Mouse (Mus musculus) hindbrain, embryonic 15.5 days (tissue): ENCODE measurements around the gene Hdac1. TPM values are rescaled to one million over a fixed set of nuclear protein-coding genes. Genes with fewer than 3 reads are reported as not detected.

Experiments
- ATAC-seq: fragments of 200-750 bp; cut with Nextera tagmentation; 2 replicates; pipeline ENCODE4 v1.8.0; 2017; ENCODE audit warnings: low read depth, moderate number of reproducible peaks, moderate TSS enrichment; ENCODE audit not compliant: low FRiP score
- H3K27ac ChIP-seq: fragments of 300-500 bp; sonication (generic); replicated peaks from 2 replicates; pipeline ENCODE4 v1.5.1; 2015; ENCODE audit warnings: mild to moderate bottlenecking, inconsistent platforms
- H3K27me3 ChIP-seq: fragments of 300-500 bp; sonication (generic); 2 replicates; pipeline ENCODE4 v1.6.1; 2015; ENCODE audit warnings: control low read depth, inconsistent platforms
- H3K36me3 ChIP-seq: fragments of 300-500 bp; sonication (generic); 2 replicates; pipeline ENCODE4 v1.6.1; 2015; ENCODE audit warnings: control low read depth, inconsistent platforms
- H3K4me1 ChIP-seq: fragments of 300-500 bp; sonication (generic); replicated peaks from 2 replicates; pipeline ENCODE4 v1.6.1; 2015; ENCODE audit warnings: control low read depth, inconsistent platforms
- H3K4me2 ChIP-seq: fragments of 300-500 bp; sonication (generic); 2 replicates; pipeline ENCODE4 v1.6.1; 2015; ENCODE audit warnings: moderate library complexity, mild to moderate bottlenecking, inconsistent platforms
- H3K4me3 ChIP-seq: fragments of 300-500 bp; sonication (generic); 2 replicates; pipeline ENCODE4 v1.5.1; 2015; ENCODE audit warnings: mild to moderate bottlenecking, inconsistent platforms
- H3K9ac ChIP-seq: fragments of 300-500 bp; sonication (generic); 2 replicates; pipeline ENCODE4 v1.6.1; 2015; ENCODE audit warnings: inconsistent platforms
- H3K9me3 ChIP-seq: fragments of 300-500 bp; sonication (generic); 2 replicates; pipeline ENCODE4 v1.6.1; 2016; ENCODE audit warnings: control low read depth, inconsistent platforms
- WGBS: fragments of 180-500 bp; shearing (Covaris S2); methylation state at CpG from one replicate; pipeline ENCODE4 v1.1.7; 2015; 5-methylcytosine and 5-hydroxymethylcytosine counted together
- microRNA-seq: library from miRNA; unstranded; fragments of <30 nt; microRNA quantifications from one replicate; pipeline ENCODE4, GENCODE M21; 2016
- polyA plus RNA-seq: library from polyadenylated mRNA; unstranded; fragments of >200 nt; fragmentation: Nextera tagmentation; extraction: Ambion mirVana; gene quantifications from 2 replicates; pipeline ENCODE4 v1.2.1, GENCODE M21; 2015

Gene Hdac1
- polyA plus RNA-seq, 1 experiment from 2014 or later, result 84.7 TPM

- Histone ChIP-seq H3K4me1 (peaks cover 21% of the 10 kb centered on the region), H3K4me3 (peak within 1 kb of the TSS; percentile 34), H3K9me3 (no peaks in the 10 kb centered on the region), H3K27ac (no peak within 1 kb of the TSS), H3K9ac (peak within 1 kb of the TSS; percentile 25), H3K27me3 (peaks cover 4% of the 10 kb centered on the region; the same call in 1 of the 2 replicates), H3K4me2 (peak within 1 kb of the TSS; percentile 67), H3K36me3 (peaks cover 27% of the 10 kb centered on the region)
- peak; percentile 38; the same call in 1 of the 2 replicates for ATAC-seq
- WGBS, result 3% methylated on average over 67 of the region's 70 CpGs
Observed at GRCm38 (mm10) chr4:129490972-129491880, 51.3 kb downstream of the Hdac1 start, which contains the start of the genes Tssk3 and Fam229a. TSS of gene Tssk3 (minus strand) at chr4:129491022. TSS of gene Fam229a (plus strand) at chr4:129491190.

GRCm38 (mm10) chr4:129481090-129481489 lies 61.4 kb downstream of the Hdac1 start:
- ATAC-seq, result no peak
- no peak overlapping the region for H3K9ac ChIP-seq

GRCm38 (mm10) chr4:129479863-129480262 lies 62.6 kb downstream of the Hdac1 start:
- Histone ChIP-seq H3K9ac (no peak overlapping the region), H3K9me3 (no peaks in the 10 kb centered on the region), H3K36me3 (peaks cover 73% of the 10 kb centered on the region), H3K4me2 (no peak overlapping the region), H3K4me1 (no peaks in the 10 kb centered on the region), H3K27ac (no peak overlapping the region), H3K27me3 (no peaks in the 10 kb centered on the region), H3K4me3 (no peak overlapping the region)
- no peak for ATAC-seq
- WGBS, result 97% methylated on average over 3 of the region's 3 CpGs

More at GRCm38 (mm10) chr4:129481090-129481489, 61.4 kb downstream of the Hdac1 start:
- no peaks in the 10 kb centered on the region for H3K27me3 ChIP-seq
- H3K4me2 ChIP-seq, result no peak overlapping the region
- no peaks in the 10 kb centered on the region for H3K9me3 ChIP-seq
- H3K27ac ChIP-seq, result no peak overlapping the region
- no peaks in the 10 kb centered on the region for H3K4me1 ChIP-seq
- H3K36me3 ChIP-seq, result peaks cover 74% of the 10 kb centered on the region
- H3K4me3 ChIP-seq, result no peak overlapping the region
- 95% methylated on average over 1 of the region's 1 CpGs for WGBS

GRCm38 (mm10) chr4:129476047-129476446 lies 66.5 kb downstream of the Hdac1 start:
- Histone ChIP-seq H3K4me3 (no peak overlapping the region), H3K27ac (no peak overlapping the region), H3K27me3 (no peaks in the 10 kb centered on the region), H3K9ac (no peak overlapping the region), H3K9me3 (no peaks in the 10 kb centered on the region), H3K36me3 (peaks cover 70% of the 10 kb centered on the region), H3K4me2 (no peak overlapping the region), H3K4me1 (no peaks in the 10 kb centered on the region)
- ATAC-seq, result no peak
- WGBS, result 85% methylated on average over 11 of the region's 11 CpGs

Small RNAs within 50 kb of the gene (microRNA-seq; reads per million reads assigned to microRNA genes)
- gene Mir8119, result not detected

Other genes starting within 250 kb of the Hdac1 start
- 245 and 264 TPM in 2 replicates for gene Rbbp4, start 207.3 kb downstream of the Hdac1 start, polyA plus RNA-seq
- gene Zbtb8os, start 207.0 kb downstream of the Hdac1 start, polyA plus RNA-seq, result 18.1 and 24.6 TPM in 2 replicates
- 19.5 and 21.2 TPM in 2 replicates for gene Zbtb8a, start 164.6 kb downstream of the Hdac1 start, polyA plus RNA-seq
- 15.7 and 17.1 TPM in 2 replicates for gene Zbtb8b, start 101.9 kb downstream of the Hdac1 start, polyA plus RNA-seq
- gene Bsdc1, start 81.1 kb downstream of the Hdac1 start, polyA plus RNA-seq, result 35.3 and 37.4 TPM in 2 replicates
- 0.53 and 0.73 TPM in 2 replicates for gene Tssk3, start 51.7 kb downstream of the Hdac1 start, polyA plus RNA-seq
- gene Fam229a, start 51.5 kb downstream of the Hdac1 start, polyA plus RNA-seq, result 0.39 and 0.87 TPM in 2 replicates
- gene Marcksl1, start 29.1 kb downstream of the Hdac1 start, polyA plus RNA-seq, result 1,671 and 1,849 TPM in 2 replicates
- gene Lck, start 30.9 kb upstream of the Hdac1 start, polyA plus RNA-seq, result 11.7 and 13.6 TPM in 2 replicates
- 0.24 and 0.34 TPM in 2 replicates for gene Fam167b, start 35.8 kb upstream of the Hdac1 start, polyA plus RNA-seq
- gene Eif3i, start 57.9 kb upstream of the Hdac1 start, polyA plus RNA-seq, result 203 and 206 TPM in 2 replicates
- 183 and 184 TPM in 2 replicates for gene Tmem234, start 58.0 kb upstream of the Hdac1 start, polyA plus RNA-seq
- 3.4 and 3.6 TPM in 2 replicates for gene Dcdc2b, start 71.5 kb upstream of the Hdac1 start, polyA plus RNA-seq
- gene Iqcc, start 76.4 kb upstream of the Hdac1 start, polyA plus RNA-seq, result 26.7 and 32.9 TPM in 2 replicates
- 153 and 159 TPM in 2 replicates for gene Ccdc28b, start 81.2 kb upstream of the Hdac1 start, polyA plus RNA-seq
- gene Txlna, start 98.4 kb upstream of the Hdac1 start, polyA plus RNA-seq, result 45.6 and 45.9 TPM in 2 replicates
- 17.4 and 19.1 TPM in 2 replicates for gene Kpna6, start 130.1 kb upstream of the Hdac1 start, polyA plus RNA-seq
- gene Tmem39b, start 154.1 kb upstream of the Hdac1 start, polyA plus RNA-seq, result 14.8 TPM in 2 replicates
- gene Khdrbs1, start 199.6 kb upstream of the Hdac1 start, polyA plus RNA-seq, result 121 and 122 TPM in 2 replicates